Mouse (Mus musculus): ENCODE measurements at regions not wholly inside any gene's neighbourhood (a gene's known extent, or its start where the extent isn't known, plus 50 kb on each side); places are given as distances from the start of the nearest gene placed in this dataset.

DNA sequence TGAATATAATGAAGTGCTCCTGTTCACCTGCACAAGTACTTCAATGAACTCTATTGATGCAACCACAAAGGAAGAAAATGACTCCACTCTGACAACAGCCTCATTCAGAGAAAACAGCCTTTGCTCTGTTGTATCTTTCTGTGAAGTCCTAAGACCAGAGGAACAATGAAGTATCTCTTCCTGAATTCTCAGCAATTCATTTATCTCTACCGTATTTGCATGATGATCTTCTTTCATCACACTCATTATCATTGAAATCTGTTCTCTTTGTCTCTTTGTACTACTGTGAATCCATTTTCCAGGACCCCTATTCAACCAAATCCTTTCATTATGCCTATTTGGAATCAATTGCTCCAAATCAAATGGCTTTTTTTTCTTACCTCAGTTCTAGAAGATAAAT is 2355.5 kb downstream of the Pcdh9 start:
- no peak for TF ChIP-seq EP300 (IDR thresholded peaks at IDR 0.05; ENCODE audit: low read depth)
- TF ChIP-seq CTCF (IDR thresholded peaks at IDR 0.05; ENCODE audit: low read depth): no peak
